Mouse (Mus musculus): ENCODE results near the gene Tulp2.
"Not testable (repeated sequence)": the region's sequence is repeated elsewhere in the genome, so short reads cannot be mapped to it uniquely, and the experiment has no call there.

Gene Tulp2

DNA sequence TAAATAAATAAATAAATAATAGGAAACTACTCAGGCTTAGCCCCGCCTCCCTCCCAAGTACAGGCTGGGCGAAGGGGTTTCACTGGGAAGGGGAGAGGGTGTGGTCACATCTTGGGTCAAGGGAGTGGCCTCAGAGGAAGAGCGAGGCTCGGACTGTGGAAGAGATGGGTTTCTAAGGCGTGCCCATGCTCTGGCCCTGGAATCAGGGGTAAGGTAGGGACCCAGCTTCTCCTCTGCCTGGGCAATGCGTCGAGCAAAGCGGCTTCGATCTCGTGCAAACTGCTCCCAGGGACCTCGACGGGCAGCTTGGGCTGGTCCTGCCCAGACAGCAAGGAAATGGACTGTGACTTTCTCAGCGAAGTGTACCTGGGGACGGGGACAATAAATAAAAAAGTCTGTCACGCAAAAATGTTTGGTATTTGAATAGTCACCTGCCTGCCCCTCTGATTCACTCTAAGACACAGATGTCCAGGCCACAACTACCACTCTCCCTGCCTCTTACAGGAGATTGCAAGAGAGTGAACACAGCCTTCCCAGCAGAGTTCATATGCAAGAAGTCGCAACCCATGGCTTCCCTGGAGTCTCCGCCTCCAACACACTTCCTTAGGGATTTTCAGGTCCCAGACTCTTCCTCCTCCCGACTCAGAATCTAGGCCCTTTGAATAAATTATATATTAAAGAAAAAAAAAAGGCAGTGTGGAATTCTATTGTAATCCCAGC, 41.4 kb downstream of the Tulp2 start:
- peak; percentile 5 for DNase-seq (ENCODE audit: low spot score)

DNA sequence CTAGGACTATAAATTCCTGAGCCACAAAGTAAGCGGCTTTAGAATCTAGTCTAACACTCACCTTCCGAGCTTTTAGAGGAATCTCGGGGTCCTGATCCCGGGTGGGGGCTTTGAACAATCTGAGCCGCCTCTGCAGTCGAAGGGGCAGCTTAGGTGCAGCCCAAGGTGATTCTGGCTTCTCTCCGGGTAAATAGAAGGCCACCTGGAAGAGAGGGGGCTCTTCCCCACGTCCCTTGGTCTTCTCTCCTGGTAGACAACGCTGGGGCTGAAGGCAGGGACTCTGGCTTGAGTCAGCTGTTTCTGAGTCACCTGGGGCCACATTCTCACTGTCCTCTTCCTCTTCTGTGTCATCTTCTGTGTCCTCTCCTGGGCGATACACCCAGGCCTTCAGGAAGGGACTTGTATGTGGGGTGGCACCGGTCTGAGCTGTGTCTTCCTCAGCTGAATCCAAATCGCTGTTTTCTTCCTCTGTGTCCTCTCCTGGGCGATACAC, 42.0 kb downstream of the Tulp2 start:
- no peak for DNase-seq (ENCODE audit: low spot score)

DNA sequence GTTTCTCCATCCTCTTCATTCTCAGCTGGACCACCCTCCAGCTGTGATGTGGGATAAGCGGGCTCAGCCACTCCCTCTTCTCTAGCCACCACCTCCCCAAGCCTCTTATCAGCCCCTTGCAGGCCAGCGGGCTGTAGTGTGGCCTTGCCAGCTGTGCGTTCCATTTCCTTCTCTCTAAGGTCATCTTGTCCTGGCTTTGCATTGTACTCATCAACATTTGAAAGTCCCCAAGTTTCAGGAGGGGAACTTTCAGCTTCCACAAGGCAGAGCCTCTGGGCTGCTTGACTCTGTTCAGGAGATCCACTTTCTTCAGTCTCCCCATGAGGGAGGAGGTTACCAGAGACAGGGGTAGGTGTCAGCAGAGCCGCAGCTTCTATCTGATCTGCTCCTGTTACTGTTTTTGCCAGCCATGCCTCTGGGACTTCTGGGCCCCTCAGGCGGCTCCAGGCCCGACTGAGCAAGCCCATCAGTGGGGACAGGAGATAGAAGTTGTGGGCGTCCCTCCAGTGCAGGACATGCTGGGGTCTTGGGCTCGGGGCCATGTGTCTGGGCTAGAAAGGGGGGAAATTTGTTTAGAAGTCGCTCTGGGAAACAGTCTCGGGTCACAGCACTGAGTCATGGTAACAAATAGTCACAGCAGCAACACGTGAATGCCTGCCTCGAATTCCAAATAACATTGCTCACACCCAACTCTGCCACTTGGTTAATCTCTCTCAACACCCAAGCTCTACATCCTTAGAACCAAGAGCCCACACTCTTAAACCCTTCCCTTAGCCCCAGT, 43.4 kb downstream of the Tulp2 start:
- DNase-seq (ENCODE audit: low spot score): peak; percentile 14

DNA sequence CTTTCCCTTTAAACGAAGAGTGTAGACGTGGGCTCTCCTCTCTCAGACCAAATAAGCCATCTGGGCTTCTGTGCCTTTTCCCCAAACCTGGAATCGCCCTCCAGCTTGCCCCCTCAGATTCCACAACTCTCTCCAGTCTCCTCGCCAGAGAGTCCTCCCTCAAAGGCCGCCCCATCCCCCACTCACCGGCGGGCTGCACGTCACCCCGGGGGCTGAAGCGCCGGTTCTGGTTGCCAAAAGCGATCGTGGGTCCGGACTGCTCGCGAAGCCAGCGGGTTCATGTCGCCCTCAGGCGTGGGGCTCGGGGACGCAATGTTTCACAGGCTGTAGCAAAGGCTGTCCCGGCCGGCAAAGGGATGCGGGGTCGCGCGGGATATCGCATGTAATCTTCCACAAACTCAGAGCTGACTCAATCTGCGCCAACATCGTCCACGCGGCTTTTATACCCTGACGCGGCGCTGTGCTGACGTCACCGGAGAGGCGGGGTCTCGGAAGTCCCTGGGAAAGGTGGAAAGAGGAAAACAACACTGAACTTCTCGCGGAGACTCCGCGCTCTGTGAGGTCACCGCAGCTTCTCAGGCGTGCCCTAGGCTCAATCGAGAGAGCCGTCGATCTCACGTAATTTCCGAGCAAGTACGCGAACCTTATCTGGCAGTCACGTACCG, 44.3 kb downstream of the Tulp2 start, which contains the start of the genes Ppp1r15a and Plekha4:
Ppp1r15a (minus strand) TSS at position 460 of the 665 bp plus-strand sequence.
Plekha4 (plus strand) TSS at position 522 of the 665 bp plus-strand sequence.
- DNase-seq (ENCODE audit: low spot score): peak; percentile 98

DNA sequence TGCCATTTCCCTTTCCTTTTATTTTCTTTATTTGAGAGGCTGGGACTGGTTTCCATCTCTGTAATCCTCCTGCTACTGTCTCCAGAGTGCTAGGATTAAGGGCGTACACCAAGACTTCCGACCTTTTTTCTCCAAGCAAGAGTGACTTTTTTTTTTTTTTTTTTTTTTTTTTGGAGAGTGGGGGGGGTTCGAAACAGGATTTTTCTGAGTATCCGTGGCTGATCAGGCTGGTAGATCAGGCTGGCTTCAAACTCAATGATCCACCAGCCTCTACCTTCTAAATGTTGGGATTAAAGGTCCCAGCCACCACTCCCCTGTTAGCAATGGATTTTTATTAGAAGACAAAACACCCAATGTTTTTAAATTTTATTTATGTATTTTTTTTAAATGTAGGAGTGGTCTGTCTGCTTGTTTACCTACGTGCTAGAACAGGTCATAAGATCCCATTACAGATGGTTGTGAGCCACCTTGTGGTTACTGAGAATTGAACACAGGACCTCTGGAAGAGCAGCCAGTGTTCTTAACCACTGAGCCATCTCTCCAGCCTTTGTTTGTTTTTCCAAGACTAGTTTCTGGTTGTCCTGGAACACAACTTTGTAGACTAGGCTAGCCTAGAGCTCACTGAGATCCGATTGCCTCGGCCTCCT, 44.9 kb downstream of the Tulp2 start:
- DNase-seq (ENCODE audit: low spot score): peak; percentile 64

DNA sequence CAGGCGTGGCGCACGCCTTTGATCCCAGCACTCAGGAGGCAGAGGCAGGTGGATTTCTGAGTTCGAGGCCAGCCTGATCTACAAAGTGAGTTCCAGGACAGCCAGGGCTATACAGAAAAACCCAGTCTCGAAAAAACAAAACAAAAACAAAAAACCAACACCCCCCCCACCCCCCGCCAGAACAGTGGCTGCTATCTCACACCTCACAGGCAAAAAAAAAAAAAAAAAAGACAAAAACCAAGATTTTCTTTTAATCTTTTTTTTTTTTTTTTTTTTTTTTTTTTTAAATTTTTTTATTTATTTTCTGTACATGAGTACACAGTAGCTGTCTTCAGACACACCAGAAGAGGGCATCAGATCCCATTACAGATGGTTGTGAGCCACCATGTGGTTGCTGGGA, 45.5 kb downstream of the Tulp2 start:
- not testable (repeated sequence) for DNase-seq (ENCODE audit: low spot score)

DNA sequence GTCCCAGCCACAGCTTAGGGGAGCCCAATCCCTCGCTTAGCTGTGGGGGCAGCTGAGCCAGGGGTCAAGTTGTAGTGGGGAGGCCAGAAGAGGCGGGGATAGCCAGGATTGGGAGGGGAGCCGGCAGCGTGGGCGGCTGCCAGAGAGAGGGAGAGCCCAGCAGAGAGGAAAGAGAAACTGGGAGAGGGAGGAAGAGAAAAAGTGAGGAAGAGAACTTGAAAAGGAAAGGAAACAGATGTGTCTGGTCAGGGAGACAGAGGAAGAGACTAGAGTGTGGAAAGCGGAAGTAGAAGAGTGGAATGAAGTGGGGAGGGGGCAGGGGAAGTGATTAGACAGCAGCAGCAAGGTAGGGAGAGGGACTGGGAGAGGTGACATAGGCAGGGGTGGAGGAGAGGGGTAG, 47.8 kb downstream of the Tulp2 start:
- no peak for DNase-seq (ENCODE audit: low spot score)

DNA sequence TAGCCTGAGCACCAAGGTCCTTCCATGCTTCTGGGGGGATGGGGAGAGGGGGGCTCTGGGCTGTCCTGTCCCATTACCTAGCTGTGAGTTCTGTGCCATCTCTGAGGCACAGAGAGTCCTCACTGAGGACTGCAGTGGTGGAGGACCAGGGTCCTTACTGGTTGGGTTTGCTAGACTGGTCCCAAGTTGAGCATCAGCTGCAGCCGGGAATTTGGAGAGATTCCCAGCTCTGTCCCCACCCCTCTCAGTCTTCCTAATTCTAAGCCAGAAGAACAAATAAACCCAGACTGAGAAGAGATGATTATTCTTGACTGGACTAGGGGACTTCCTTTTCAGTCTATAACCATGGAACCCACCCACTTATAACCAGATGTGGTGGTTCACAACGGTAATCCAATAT, 49.0 kb downstream of the Tulp2 start:
- DNase-seq (ENCODE audit: low spot score): no peak

DNA sequence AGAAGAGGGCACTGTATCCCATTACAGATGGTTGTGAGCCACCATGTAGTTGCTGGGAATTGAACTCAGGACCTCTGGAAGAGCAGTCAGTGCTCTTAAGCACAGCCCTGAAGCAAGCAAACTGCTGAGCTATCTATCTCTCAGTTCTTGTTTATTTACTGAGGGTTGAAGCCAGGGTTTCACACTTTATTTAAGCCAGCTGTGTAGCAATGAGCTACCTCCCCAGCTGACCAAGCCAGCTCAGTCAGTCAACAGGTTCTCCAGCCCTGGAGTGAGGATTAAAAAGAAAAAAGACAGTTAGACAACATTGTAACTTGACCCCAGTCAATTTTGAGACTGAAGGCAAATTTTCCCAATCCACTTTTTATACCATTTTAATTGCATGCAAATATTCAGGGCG, 54.0 kb downstream of the Tulp2 start:
- no peak for DNase-seq (ENCODE audit: low spot score)

DNA sequence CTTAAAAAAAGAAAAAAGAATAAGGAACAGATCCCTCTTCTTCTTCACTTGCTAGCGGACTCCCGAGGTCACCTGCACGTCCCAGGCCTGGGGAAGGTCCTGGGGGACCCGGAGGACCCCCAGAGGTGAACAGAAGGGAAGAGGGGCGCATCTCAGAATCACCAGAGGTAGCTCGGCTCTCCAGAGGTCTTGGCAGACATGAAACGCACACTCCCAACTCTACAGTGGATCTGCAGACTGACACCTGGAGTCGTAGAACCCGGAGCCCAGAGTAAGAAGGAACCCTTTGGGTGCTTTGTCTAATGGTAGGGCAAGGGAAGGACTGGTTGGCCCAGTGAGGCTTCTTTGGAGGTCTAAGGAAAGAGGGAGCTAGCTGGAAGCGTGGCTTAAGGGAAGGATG, 55.9 kb downstream of the Tulp2 start:
- no peak for DNase-seq (ENCODE audit: low spot score)

DNA sequence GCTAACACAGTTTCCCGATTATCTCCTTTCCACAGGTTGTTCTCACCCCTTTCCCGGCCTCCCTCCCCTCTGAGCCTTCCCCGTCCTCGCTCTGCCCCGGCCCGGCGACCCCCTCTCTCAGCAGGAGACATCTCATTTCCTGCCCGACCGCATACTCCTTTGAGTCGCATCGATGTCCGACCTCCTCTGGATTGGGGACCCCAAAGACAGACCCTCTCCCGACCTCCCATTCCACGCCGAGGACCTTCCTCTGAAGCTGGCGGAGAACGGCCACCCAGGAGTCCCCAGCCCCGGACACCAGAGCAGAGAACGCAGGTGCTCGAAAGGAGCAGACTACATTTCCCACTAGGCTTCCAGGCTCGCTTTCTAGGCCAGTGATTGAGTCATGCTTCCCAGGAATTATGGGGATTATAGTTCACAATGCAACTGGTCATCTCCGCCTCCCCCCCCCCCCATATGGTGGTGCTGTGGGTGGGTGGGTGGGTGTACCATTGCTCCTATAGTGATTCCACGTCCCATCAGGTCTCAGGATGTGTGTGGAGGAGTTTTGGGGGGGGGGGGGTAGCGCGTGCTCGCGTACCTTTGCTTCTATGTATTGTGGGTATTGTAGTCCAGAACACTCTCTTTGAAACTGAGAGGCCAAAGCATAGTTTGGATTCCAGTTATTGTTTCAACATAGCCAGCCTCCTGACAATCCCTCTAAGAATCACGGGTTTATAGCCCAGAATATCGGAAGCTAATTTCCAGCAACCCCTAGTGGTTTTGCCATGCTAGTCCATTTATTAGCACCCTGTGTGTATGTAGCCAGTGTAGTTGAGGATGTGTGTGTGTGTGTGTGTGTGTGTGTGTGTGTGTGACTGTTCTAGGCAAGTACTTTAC, 56.7 kb downstream of the Tulp2 start:
- peak; percentile 17 for DNase-seq (ENCODE audit: low spot score)

DNA sequence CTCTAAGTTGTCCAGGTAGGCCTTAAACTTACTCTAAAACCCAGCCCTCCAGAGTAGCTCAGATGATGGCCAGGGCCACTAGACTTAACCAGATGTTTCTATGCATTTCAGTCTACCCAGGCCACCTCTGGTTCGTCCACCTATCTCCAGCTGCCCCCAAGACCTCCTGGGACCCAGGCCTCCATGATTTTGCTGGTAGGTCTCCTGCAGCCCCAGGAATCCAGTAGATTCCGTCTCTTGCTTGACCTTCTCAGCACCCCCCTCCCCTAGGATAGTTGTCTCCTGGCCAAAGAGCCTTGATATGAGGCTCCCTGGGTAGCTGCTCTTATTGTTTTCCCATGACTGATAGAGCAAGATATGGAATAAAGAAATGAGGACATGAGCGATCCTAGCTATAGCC, 57.4 kb downstream of the Tulp2 start:
- no peak for DNase-seq (ENCODE audit: low spot score)

DNA sequence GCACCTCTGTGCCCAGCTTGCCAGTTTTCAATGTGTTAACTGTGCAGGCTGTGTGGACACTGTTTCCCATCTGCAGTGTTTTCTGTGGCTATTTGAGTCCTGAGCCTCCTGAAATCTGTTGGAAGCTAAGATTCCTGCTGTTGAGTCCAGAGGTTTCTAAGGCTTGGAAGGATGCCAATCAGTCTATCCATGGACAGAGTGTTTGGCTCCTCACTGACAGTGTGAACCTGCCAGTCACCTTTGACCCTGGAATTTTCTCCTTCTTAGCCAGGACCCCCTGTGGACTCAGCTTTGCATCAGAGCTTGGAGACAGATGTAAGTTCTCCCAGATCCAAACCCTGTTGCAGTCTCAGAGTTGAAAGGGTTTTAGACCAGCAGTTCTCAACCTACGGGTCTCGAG, 58.5 kb downstream of the Tulp2 start:
- no peak for DNase-seq (ENCODE audit: low spot score)

DNA sequence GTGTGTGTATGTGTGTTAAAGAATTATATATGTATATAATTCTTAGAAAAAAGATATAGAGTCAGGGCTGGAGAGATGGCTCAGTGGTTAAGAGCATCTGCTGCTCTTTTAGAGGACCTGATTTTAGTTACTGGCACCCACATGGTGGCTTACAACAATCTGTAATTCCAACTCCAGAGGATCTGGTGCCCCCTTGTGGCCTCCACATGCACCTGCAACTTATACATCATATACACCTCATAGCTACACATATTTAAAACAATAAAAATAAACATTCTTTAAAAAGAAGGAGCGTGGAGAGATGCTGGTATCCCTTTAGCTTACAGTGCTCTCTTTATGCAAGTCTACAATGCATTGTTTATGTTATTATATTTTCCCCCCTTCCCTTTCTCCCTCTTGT, 62.8 kb downstream of the Tulp2 start:
- no peak for DNase-seq (ENCODE audit: low spot score)

DNA sequence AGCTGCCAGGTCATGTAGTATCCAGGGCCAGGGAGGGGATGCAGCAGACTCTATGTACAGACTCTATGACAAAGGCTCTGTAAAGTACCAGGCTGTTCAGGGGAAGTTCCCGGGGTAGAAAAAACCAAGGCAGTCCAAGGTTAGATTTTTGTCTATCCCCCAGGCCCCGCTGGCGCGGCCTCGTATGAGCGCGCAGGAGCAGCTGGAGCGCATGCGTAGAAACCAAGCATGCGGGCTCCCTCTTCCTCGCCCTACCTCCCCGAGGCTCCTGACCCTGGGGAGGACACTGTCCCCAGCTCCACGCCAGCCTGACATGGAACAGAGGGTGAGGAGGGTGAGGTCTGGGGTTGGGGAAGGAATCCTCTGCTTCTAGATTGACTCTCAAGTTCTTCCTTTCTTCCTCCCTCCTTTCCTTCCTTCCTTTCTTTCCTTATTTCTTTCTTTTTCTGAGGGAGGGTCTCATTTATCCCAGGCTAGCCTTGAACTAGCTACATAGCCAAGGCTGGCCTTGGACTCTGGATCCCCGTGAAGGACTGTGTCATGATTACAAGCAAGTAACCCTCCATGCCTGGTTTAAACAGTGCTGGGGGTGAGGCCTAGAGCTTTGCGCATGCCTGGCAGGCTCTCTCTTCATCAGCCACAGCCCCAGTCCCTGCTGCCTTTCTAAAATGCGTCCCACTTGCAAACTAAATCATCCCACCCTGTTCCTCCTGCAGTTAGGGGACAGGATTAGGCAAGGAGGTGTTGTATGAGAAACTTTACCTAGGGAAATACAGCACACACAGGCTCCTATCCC, 68.2 kb downstream of the Tulp2 start:
- no peak for DNase-seq (ENCODE audit: low spot score)

DNA sequence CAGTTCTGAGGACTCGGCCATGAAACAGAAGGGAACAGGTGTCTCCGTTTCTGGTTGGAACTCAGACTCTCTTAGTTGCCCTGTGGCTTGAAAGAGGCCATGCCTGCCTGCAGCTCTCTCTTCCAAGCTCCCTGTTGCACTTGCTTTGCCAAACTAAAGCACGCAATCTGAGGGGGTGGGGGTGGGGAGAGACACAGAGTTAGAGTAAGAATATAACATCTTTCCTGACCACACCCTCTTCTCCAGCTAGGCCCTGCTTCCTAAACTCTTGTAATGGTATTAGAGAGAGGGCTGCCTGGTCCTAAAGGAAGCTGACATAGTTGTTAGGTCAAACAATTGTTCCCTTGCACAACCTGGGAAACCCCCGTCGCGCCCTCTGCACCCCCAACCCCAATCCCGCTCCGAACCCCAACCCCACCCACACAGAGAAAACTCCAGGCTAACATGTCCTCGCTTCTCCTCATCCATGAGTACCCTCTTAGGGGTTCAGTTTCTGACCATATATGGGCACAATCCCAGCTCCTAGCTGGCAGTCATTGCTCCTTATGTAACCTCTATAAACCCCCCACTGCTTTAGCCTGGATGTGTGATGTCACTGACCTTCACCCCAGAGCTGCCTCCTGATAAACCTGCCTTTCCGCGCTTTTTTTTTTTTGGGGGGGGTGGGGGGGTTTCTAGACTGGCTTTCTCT, 69.3 kb downstream of the Tulp2 start:
- DNase-seq (ENCODE audit: low spot score): no peak

DNA sequence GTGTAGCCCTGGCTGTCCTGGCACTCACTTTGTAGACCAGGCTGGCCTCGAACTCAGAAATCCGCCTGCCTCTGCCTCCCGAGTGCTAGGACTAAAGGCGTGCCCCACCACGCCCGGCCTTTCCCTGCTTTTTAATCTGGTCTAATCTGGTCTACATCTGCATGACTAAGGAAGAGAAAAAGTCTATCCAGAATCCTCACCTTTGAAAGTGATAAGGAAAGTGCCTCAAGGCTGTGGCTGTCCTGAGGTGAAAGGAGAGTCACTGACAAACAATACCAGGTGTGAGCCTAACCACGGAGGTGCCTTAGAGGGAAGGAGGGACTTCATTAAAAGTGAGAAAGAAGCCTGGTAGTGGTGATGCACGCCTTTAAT, 69.8 kb downstream of the Tulp2 start:
- DNase-seq (ENCODE audit: low spot score): no peak

DNA sequence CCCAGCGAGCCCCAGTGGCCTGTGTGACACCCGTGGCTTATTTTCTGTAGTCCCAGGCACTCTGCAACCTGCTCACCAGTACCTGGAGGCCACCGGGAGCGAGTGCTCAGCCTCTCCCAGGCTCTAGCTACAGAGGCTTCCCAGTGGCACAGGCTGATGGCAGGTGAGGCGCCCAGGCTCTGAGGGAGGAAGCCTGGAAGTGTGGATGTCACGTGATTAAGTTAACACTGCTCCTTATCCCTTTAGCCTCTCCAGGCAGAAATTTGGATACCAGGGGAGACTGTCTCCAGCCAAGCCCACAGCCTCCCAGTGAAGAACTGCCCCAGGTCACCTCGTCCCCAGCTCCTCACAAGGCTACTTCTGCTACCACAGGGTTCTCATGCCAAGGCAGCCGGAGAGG, 71.8 kb downstream of the Tulp2 start:
- no peak for DNase-seq (ENCODE audit: low spot score)

DNA sequence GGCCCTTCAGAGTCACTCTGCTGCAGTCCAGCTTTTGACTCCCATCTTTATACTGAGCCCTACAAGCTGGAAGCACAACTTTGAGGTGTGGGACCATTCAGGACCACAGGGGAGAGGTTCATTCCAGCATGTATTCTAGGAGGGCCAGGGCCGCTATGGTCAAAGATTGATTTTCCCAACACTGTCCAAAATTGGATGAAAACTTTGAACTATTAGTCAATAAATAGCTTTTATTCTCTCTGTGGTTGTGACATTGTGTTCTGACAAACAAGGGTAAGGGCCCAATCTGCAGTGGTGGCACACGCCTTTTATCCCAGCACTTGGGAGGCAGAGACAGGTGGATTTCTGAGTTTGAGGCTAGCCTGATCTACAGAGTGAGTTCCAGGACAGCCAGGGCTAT, 72.3 kb downstream of the Tulp2 start:
- DNase-seq (ENCODE audit: low spot score): no peak

DNA sequence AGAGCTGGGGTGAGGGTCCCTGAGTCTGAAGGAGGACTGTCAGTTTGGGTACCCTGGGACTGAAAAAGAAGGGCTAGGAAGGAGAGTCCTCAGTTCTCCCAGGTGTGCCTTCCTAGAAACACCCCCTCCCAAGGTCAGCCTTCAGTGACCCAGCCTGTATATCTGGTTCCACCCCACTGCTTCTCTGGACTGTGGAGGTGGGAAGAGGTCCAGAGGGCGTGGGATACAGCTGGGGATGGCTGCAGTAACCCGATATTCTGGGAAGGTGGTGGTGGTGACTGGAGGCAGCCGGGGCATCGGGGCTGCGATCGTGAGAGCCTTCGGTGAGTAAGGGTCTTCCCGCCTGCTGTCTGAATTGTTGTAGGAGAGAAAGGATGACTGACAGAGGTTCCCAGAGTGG, 73.1 kb downstream of the Tulp2 start, which contains the start of gene Hsd17b14:
Hsd17b14 (plus strand) TSS at position 150 of the 400 bp plus-strand sequence.
- DNase-seq (ENCODE audit: low spot score): no peak
